Mouse (Mus musculus): Measurements from ENCODE around the gene Apobec1.
"Not testable (repeated sequence)": the region's sequence is repeated elsewhere in the genome, so short reads cannot be mapped to it uniquely, and the experiment has no call there.

The Apobec1 gene

DNA sequence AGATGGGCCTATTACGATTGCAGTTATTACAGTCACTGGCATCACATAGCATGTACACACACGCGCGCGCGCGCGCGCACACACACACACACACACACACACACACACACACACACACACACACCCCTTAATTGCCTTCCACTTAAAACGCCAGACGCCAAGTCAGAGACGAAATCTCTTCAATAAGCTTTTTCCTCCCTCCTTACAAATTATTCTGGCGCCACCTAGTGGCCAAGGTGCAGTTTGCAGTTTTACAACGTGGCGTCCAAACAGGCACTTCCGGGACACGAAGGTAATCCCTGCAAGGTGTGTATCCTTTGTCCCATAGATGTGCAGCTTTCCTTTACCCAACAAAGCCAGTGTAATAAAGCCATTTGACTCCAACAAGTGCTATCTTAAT, 41.8 kb downstream of the Apobec1 start:
- DNase-seq (ENCODE audit: low spot score), result peak; percentile 77

GRCm38 (mm10) chr6:122556959-122557561, 45.2 kb downstream of the Apobec1 start:
- DNase-seq (ENCODE audit: low spot score), result peak; percentile 67

DNA sequence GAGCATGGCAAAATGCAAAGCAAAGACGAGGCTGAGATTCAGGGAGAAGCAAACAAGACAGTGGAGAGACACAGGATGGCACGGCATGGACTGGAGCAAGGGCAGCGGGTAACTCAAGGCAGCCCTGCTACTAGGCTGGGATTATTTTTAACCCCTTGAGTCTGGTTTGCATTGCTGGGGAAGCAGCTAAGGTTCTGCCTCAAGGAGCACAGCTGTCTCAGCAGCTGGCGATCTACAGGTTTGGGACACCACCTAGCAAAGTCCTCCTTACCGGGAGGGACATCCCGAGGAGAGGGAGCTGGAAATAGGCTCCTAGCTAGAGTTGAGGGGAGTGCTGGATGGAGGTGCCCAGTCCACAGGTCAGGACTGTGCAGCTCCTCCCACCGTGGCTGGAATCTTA, 47.0 kb downstream of the Apobec1 start:
- DNase-seq (ENCODE audit: low spot score), result no peak

DNA sequence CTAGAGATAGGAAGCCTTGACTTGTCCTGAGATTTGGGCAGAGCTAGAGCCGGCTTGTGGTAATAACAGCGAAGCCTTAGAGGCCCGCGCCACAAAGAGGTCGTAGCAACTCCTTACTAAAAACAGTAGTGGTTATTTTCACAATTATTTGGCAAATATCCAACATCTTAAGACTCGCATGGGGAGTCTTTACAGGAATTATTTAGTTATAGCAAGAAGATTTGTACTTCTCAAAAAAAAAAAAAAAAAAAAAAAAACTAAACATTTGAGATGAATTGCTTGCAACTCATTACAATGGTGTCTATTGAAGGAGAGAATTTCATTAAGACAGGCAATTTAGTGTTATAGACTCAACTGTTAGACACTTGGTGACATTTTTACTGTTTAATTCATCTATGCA, 48.1 kb downstream of the Apobec1 start:
- DNase-seq (ENCODE audit: low spot score), result no peak

DNA sequence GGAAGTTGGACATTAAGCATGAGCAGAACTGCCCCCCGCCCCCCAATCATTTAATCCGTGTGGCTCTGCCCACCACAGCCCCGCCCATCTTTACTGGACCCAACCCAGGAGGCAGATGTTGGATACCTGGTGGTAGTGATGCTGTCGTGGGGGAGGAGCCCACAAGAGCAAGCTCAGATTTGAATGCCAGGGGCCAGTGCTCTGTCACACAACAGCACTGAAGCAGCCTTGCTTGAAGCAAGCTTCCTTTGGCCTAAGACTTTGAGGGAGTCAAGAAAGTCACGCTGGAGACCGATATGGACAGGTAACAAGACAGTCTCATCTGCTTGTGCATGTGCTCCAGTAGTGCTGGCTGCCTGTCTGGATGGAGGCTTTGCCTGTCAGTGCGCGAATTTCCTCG, 48.6 kb downstream of the Apobec1 start, which contains the start of gene Aicda:
Gene Aicda, plus strand, starts transcription at position 196 of the 400 bp plus-strand sequence.
- no peak for DNase-seq (ENCODE audit: low spot score)

DNA sequence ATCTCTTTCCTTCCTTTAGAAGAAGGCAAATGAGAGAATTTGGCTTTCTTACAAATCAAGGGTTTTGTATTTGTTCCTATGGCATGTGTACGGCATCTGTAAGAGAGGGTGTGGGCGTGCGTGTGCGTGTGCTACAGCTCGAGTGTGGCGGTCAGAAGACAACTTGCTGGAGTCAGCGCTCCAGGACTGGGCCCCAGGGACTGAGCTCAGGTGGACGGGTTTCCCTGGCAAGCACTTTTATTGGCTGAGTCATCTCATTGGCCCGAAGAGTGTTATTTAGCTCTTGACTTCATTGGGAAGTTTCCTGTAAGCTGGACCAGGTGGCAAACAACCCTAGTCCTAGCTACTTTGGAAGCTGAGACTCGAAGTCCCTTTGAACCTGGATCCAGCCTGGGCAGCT, 56.3 kb downstream of the Apobec1 start:
- no peak for DNase-seq (ENCODE audit: low spot score)

- DNase-seq (ENCODE audit: low spot score), result no peak
Measured at GRCm38 (mm10) chr6:122545289-122545882, 56.9 kb downstream of the Apobec1 start.

DNA sequence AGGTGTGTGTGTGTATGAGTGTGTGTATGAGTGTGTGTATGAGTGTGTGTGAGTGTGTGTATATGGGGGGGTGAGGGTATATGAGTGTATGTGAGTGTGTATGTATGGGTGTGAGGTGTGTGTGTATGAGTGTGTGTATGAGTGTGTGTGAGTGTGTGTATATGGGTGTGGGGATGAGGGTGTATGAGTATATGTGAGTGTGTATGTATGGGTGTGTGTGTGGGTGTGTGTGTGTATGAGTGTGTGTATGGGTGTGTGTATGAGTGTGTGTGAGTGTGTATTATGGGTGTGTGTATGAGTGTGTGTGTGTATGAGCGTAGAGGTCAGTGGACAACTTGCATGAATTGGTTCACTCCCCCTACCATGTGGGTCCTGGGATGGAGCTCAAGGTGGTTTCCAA, 57.6 kb downstream of the Apobec1 start:
- DNase-seq (ENCODE audit: low spot score), result no peak

DNA sequence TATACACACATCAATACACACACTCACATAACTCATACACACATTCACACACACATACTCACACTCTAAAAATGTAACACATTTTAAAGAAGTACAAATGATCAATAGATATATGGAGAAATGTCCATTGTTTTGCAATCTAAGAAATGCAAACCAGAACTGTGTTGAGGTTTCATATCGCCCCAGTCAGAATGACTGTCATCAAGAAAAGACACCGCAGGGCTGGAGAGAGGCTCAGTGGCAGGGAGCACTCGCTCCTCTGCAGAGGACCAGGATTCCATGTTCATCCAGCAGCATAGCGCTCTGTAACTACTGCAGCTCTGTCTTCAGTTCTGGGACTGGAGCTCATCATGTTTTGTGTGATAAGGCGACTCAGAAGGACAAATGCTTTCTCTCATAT, 58.7 kb downstream of the Apobec1 start:
- DNase-seq (ENCODE audit: low spot score), result no peak

DNA sequence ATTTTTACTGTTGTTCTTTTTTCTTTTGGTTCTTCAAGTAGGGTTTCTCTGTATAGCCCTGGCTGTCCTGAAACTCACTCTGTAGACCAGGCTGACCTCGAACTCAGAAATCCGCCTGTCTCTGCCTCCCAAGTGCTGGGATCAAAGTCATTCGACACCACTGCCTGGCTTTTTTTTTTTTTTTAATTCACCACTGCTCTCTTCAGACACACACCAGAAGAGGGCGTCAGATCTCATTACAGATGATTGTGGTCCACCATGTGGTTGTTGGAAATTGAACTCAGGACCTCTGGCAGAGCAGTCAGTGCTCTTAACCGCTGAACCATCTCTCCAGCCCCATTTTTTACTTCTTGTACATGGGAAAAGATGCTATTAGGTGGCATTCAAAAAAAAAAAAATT, 59.8 kb downstream of the Apobec1 start:
- not testable (repeated sequence) for DNase-seq (ENCODE audit: low spot score)

- DNase-seq (ENCODE audit: low spot score), result no peak
Measured at GRCm38 (mm10) chr6:122539564-122539963, 62.7 kb downstream of the Apobec1 start.

DNA sequence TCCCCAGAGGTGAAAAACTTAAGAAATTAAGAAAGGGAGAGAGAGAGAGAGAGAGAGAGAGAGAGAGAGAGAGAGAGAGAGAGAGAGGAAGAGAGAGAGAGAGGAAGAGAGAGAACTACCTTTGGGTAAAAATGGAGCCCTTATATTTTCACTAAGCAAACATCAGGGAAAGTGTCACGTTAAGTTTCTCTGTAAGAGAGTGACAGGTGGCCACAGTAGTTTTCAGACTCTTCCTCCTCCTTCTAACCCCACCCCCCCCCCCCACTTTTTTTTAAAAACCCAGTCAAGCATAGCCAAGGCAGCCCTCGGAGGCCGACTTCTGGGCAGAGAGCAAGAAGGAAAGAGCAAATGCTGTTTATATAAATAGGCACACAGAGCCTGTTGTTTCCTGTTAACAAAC, 68.2 kb downstream of the Apobec1 start:
- DNase-seq (ENCODE audit: low spot score), result no peak

DNA sequence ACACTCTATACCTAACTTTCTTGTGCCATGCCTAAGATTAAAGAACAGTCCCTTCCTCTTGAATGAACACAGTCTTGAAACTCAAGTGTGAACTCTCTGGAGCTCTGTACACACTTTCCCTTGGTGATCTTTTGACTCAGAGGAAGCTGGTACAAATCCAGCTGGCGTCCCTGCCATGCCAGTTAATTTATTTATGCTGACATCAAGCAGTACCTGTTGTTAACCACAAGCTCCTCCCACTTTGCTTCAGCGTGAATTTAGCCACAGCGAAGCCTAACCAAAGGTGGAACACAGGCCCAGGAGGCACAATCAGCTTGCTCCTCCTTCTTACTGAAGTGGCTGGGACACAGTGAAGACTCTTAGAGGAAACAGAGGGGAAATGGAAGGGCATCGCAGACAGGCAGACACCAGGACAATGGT, 69.4 kb downstream of the Apobec1 start:
- no peak for DNase-seq (ENCODE audit: low spot score)

DNA sequence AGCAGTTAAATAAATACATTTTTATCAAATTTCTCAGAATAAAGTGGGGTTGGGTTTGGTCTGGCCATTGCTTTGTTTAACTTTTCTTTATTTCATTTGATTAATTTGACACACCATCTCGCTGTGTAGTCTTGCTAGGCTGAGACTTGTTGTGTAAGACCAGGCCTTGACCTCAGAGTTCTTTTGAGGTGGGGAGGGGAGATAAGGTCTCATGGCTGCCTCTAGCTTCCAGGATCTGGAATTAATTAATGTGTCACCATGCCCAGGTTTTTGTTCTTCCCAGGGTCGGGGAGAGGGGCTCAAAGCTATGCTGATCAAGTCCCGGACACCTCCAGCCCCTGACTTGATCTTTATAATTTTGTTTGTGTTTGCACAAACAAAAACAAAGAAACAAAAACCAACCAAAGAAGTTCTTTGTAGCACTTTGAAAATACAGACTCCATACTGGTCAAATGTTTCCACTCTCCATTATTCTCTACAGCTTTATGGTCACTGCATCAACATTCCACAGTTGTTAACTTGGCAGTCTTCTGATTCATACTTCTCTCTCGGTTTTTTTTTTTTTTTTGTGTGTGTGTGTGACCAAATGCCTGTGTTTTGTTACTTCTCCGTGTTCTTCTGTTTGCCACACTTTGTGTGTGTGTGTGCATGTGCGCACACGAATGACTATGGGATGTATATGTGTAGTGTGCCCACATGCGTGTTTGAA, 70.6 kb downstream of the Apobec1 start:
- DNase-seq (ENCODE audit: low spot score), result no peak

DNA sequence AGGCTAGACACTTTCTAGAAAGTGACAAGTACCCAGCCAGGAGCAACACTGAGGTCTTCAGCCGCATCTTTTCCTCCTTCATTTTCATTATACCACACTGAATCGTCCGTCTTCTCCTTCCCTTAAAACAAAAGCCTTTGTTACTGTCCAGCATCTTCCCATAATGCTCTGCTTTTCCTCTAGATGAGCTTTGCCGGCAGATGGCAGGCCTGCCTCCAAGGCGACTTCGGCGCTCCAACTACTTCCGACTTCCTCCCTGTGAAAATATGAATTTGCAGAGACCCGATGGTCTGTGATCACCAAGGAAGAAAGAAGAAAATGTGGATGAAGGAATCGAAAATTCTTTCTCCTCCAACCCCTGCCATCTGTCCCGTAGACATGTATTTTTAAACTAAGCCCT, 74.1 kb downstream of the Apobec1 start:
- no peak for DNase-seq (ENCODE audit: low spot score)

All from urinary bladder, postnatal 25 days (tissue).